Mouse (Mus musculus): ENCODE data around the gene Mroh2a. TPM values are rescaled to one million over a fixed set of nuclear protein-coding genes. Genes with fewer than 3 reads are reported as not detected.

Gene Mroh2a
- polyA plus RNA-seq, 1 experiment, result 0.96 TPM

- no peak overlapping the region for H3K4me3 ChIP-seq (ENCODE audit: control insufficient read depth, insufficient read depth, low read length)
- H3K4me1 ChIP-seq (replicated peaks; ENCODE audit: control insufficient read depth, insufficient read depth, low read length), result peaks cover 8% of the 10 kb centered on the region
- H3K36me3 ChIP-seq (ENCODE audit: control insufficient read depth, insufficient read depth, low read length), result peaks cover 35% of the 10 kb centered on the region
- WGBS, result 72% methylated on average over 13 of the region's 13 CpGs
- DNase-seq, result peak; percentile 30
- no peak overlapping the region for H3K27ac ChIP-seq (ENCODE audit: control insufficient read depth, insufficient read depth, low read length)
- TF ChIP-seq POLR2A (IDR thresholded peaks at IDR 0.05; ENCODE audit: control insufficient read depth, extremely low read depth, insufficient read depth, low read length, poor library complexity), result no peak
- TF ChIP-seq CTCF (IDR thresholded peaks at IDR 0.05; ENCODE audit: borderline replicate concordance, control insufficient read depth, extremely low read depth, insufficient read depth, low read length, poor library complexity), result no peak
- H3K27me3 ChIP-seq (ENCODE audit: control insufficient read depth, insufficient read depth, low read length), result no peaks in the 10 kb centered on the region
These were observed 49.1 kb downstream of the Mroh2a start for GRCm38 (mm10) chr1:88275698-88276523.

GRCm38 (mm10) chr1:88276524-88277097, 49.8 kb downstream of the Mroh2a start:
- Histone ChIP-seq H3K4me3 (ENCODE audit: control insufficient read depth, insufficient read depth, low read length) (peak overlapping the region; percentile 42), H3K4me1 (replicated peaks; ENCODE audit: control insufficient read depth, insufficient read depth, low read length) (peaks cover 8% of the 10 kb centered on the region), H3K36me3 (ENCODE audit: control insufficient read depth, insufficient read depth, low read length) (peaks cover 31% of the 10 kb centered on the region), H3K27me3 (ENCODE audit: control insufficient read depth, insufficient read depth, low read length) (no peaks in the 10 kb centered on the region), H3K27ac (ENCODE audit: control insufficient read depth, insufficient read depth, low read length) (no peak overlapping the region)
- DNase-seq, result no peak
- 17% methylated on average over 10 of the region's 10 CpGs for WGBS
- TF ChIP-seq CTCF (IDR thresholded peaks at IDR 0.05; ENCODE audit: borderline replicate concordance, control insufficient read depth, extremely low read depth, insufficient read depth, low read length, poor library complexity) (no peak), POLR2A (IDR thresholded peaks at IDR 0.05; ENCODE audit: control insufficient read depth, extremely low read depth, insufficient read depth, low read length, poor library complexity) (no peak)

GRCm38 (mm10) chr1:88277098-88277817, 50.5 kb downstream of the Mroh2a start, which contains the start of the genes Hjurp and Trpm8:
Gene Hjurp (minus strand): TSS chr1:88277633.
Gene Trpm8 (plus strand): TSS chr1:88277661.
- DNase-seq, result peak; percentile 100
- H3K27ac ChIP-seq (ENCODE audit: control insufficient read depth, insufficient read depth, low read length), result peak within 1 kb of the TSS; percentile 0
- 2% methylated on average over 50 of the region's 50 CpGs for WGBS

GRCm38 (mm10) chr1:88277818-88278511, 51.2 kb downstream of the Mroh2a start:
- Histone ChIP-seq H3K27me3 (ENCODE audit: control insufficient read depth, insufficient read depth, low read length) (no peaks in the 10 kb centered on the region), H3K4me1 (replicated peaks; ENCODE audit: control insufficient read depth, insufficient read depth, low read length) (peaks cover 8% of the 10 kb centered on the region), H3K4me3 (ENCODE audit: control insufficient read depth, insufficient read depth, low read length) (peak overlapping the region; percentile 42), H3K27ac (ENCODE audit: control insufficient read depth, insufficient read depth, low read length) (no peak overlapping the region), H3K36me3 (ENCODE audit: control insufficient read depth, insufficient read depth, low read length) (peaks cover 22% of the 10 kb centered on the region)
- TF ChIP-seq CTCF (IDR thresholded peaks at IDR 0.05; ENCODE audit: borderline replicate concordance, control insufficient read depth, extremely low read depth, insufficient read depth, low read length, poor library complexity), result no peak
- no peak for TF ChIP-seq POLR2A (IDR thresholded peaks at IDR 0.05; ENCODE audit: control insufficient read depth, extremely low read depth, insufficient read depth, low read length, poor library complexity)
- 66% methylated on average over 18 of the region's 18 CpGs for WGBS
- DNase-seq, result peak; percentile 36

More at GRCm38 (mm10) chr1:88277098-88277817, 50.5 kb downstream of the Mroh2a start, which contains the start of the genes Hjurp and Trpm8:
- Histone ChIP-seq H3K27me3 (ENCODE audit: control insufficient read depth, insufficient read depth, low read length) (no peaks in the 10 kb centered on the region), H3K4me3 (ENCODE audit: control insufficient read depth, insufficient read depth, low read length) (peak within 1 kb of the TSS; percentile 42), H3K4me1 (replicated peaks; ENCODE audit: control insufficient read depth, insufficient read depth, low read length) (peaks cover 8% of the 10 kb centered on the region), H3K36me3 (ENCODE audit: control insufficient read depth, insufficient read depth, low read length) (peaks cover 28% of the 10 kb centered on the region)
- TF ChIP-seq CTCF (IDR thresholded peaks at IDR 0.05; ENCODE audit: borderline replicate concordance, control insufficient read depth, extremely low read depth, insufficient read depth, low read length, poor library complexity) (no peak), POLR2A (IDR thresholded peaks at IDR 0.05; ENCODE audit: control insufficient read depth, extremely low read depth, insufficient read depth, low read length, poor library complexity) (no peak)

- Histone ChIP-seq H3K4me1 (replicated peaks; ENCODE audit: control insufficient read depth, insufficient read depth, low read length) (peaks cover 8% of the 10 kb centered on the region), H3K4me3 (ENCODE audit: control insufficient read depth, insufficient read depth, low read length) (no peak overlapping the region), H3K27ac (ENCODE audit: control insufficient read depth, insufficient read depth, low read length) (no peak overlapping the region), H3K36me3 (ENCODE audit: control insufficient read depth, insufficient read depth, low read length) (peaks cover 8% of the 10 kb centered on the region), H3K27me3 (ENCODE audit: control insufficient read depth, insufficient read depth, low read length) (no peaks in the 10 kb centered on the region)
- TF ChIP-seq POLR2A (IDR thresholded peaks at IDR 0.05; ENCODE audit: control insufficient read depth, extremely low read depth, insufficient read depth, low read length, poor library complexity) (no peak), CTCF (IDR thresholded peaks at IDR 0.05; ENCODE audit: borderline replicate concordance, control insufficient read depth, extremely low read depth, insufficient read depth, low read length, poor library complexity) (no peak)
- 52% methylated on average over 9 of the region's 9 CpGs for WGBS
- DNase-seq, result no peak
These were observed 52.6 kb downstream of the Mroh2a start for GRCm38 (mm10) chr1:88279111-88280005.

Data from thymus, adult 2 months (tissue).